Mouse (Mus musculus): ENCODE measurements around the gene Paqr6.

Gene Paqr6

DNA sequence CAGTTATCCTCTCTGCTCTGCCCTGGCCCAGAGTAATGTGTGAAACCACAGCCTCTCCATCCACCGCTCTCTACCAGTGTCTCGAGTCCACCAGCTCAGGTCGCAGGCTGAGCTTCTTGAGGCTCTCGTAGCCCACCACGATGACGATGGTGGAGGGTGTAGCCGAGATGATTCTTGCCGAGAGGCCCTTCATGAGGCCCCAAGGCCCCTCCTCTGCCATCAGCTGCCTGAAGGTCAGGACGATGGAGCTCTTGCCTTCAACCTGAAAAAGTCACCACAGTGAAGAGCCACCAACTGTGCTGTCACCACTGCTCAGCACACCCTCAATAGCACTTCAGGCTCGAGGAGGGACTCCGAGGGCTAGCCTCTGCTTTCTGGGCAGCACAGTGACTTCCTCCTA is 48.3 kb downstream of the Paqr6 start:
- no peak for DNase-seq

DNA sequence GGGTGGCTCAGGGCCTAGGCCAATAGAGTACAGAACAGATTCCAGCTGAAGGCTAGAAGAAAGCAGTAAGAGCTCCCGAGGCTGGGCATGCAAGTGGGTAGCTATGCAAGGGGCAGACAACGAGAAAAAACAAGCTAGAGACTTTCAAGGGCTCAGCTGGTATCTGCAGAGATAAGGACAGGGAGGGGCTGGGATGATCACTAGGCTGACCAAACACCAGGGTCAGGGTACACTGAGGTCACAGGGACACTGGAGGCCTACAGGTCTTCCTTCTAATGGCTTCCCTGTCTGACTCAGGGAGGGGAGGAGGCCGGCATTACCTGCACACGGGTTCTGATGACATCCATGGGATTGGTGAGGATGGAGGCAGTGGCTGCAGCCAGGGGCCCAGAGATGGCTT is 51.3 kb downstream of the Paqr6 start:
- no peak for DNase-seq

DNA sequence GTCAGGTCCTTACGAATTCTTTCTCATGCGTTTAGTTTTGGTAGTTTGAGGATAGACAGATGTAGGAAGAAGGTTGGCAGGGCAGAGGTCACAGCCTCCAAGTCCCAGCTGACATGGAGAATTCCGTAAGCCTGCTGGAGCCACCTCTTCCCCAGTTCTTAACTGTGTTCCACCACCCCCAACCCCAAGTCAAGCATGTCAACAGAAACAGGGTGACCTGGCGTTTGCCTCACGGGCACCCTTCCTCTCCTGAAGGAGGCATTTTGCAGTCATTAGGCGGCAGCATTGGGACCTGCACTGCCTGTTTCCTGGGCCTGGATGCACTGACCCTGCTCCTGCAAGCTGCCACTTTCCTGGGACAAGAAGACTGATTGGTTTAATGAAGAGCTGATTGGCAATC is 53.6 kb downstream of the Paqr6 start:
- no peak for DNase-seq
